Mouse (Mus musculus) fat pad, adult 2 months (tissue): ENCODE results near the gene Kit.

Experiments used
- DNase-seq: peaks from one replicate; pipeline ENCODE4 v3.0.0-alpha.2; 2011; ENCODE audit warnings: low read depth, low spot score; ENCODE audit errors: extremely low read depth

Gene Kit

GRCm38 (mm10) chr5:75574852-75575566 lies at the start of gene Kit:
TSS of gene Kit (plus strand) at chr5:75574916.
- DNase-seq = no peak

DNA sequence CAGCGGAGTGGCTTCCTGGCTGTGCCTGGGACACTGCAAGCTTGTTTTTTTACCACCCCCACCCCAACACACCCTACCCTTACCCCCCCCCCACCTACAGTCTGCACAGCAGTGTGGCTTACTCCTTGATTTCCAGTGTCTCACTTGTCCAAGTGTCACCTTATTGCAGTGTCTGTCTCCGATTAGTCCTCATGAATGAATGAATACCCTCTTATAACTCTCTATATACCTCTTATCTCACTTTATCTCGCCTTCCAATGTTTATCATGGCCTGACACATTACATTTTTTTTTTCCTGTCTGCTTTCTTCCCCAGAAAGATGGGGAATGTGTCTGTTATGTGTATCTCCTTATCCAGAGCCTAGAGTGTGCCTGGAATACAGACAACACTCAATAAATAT lies 38.6 kb upstream of the Kit start:
- no peak for DNase-seq

DNA sequence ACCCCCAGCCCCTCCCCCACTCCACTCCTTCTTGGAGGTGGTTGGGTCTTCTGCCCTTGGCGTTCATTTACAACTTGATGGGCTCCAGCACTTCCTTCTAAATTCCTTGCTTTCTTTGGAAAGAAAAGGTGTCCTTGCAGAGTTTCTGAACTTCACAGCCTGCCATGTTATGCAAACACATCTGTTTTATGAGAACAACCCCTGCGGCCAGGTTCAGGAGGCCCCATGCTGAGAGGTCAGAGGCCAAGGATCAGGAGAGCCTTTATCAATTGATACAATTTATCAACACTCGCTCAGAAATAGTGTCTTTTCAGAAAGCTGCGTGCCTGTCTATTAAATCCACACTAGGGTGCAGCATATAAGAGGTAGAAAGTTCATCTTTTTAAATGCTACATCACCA lies 37.0 kb upstream of the Kit start:
- no peak for DNase-seq

DNA sequence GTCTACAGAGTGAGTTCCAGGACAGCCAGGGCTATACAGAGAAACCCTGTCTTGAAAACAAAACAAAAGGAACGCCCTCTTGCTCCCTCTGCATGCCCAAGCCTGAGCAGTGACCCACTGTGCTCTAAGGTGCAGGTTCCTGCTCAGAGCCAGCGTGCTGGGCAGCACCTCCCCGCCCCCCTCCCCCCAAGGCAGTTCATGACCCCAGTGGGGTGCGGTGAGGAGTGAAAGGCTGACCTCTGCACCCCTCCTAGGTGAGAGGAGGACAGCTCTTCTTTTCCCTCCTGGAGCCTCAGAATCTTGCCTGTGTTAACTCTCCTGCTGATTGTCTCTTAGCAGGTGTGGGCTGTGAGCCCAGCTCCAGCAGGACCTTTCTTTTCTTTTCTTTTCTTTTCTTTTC lies 36.3 kb upstream of the Kit start:
- no peak for DNase-seq

DNA sequence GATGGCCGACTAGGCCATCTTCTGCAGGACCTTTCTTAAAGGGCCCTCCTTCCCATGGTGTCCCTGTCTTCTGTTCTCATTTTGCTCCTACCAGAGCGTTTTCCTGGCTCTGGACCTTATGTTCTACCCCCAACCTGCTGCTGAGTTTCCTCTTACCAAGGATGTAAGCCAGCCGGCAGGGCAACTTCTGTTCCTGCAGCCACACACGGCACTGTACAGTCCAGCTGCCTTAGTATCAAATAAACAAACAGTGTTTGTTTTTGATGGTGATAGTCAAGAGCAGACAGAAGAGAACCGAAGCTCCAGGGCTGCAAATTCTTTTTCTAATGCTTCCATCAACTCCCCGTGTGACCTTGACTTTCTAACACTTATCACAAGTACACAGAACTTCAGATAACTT lies 35.6 kb upstream of the Kit start:
- no peak for DNase-seq

DNA sequence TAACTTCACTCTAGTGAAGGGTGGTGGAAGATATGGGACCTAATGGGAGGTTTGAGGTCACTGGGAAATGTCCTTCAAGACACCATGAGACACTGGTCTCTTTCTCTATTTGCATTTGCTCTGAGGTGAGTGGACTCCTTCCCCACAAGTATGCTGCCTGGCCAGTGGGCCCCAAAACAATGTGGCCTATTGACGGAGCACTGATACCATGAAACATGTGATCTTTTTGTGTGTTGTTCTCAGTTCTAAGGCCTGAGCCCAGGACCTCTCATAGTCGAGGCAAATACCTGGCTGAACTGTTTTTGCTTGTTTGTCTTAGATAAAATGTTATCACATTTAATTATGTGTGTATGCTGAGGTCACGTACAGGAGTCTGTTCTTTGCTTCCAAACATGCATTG lies 31.0 kb upstream of the Kit start:
- no peak for DNase-seq

GRCm38 (mm10) chr5:75544472-75545264 lies 30.0 kb upstream of the Kit start:
- no peak for DNase-seq

GRCm38 (mm10) chr5:75545265-75545643 lies 29.5 kb upstream of the Kit start:
- DNase-seq = no peak

- no peak for DNase-seq
Observed at GRCm38 (mm10) chr5:75553021-75553420, 21.7 kb upstream of the Kit start.

DNA sequence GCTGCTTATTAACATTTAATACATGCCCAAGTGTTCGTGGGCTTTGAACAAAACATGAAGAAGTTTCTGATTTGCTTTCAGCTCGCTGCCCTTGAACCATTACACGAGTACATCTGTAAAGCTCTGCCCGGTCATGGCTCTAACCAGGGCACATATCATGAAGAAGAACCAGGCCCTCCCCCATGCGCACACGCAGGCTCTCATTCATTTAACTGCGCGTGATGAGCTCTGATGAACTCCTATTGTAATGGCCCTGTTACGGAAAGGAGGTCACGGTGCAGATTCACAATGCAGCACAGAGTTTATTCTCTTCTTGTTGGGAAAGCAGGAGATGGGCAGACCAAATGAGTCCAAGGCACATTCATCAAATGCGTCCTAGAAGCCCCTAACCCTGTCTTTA lies 17.1 kb upstream of the Kit start:
- DNase-seq = no peak

GRCm38 (mm10) chr5:75559291-75559690 lies 15.4 kb upstream of the Kit start:
- no peak for DNase-seq

DNA sequence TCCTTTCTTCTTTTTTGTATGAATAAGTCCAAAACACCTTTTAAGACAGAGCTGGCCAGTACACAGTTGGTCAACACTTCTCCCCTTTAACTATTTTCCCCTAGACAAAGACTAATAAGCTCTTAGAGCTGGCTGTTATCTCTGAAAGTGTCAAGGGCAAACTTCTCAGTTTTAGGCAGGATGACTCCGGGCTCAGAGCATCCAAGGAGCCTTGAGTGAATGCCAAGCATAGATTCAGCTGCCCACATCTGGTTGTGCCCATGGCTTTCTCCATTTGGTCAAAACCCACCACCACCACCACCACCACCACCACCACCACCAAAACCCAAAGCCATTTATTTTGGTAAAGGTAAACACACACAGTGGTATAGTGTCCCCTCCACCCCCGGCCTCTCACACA lies 13.5 kb upstream of the Kit start:
- DNase-seq = no peak

DNA sequence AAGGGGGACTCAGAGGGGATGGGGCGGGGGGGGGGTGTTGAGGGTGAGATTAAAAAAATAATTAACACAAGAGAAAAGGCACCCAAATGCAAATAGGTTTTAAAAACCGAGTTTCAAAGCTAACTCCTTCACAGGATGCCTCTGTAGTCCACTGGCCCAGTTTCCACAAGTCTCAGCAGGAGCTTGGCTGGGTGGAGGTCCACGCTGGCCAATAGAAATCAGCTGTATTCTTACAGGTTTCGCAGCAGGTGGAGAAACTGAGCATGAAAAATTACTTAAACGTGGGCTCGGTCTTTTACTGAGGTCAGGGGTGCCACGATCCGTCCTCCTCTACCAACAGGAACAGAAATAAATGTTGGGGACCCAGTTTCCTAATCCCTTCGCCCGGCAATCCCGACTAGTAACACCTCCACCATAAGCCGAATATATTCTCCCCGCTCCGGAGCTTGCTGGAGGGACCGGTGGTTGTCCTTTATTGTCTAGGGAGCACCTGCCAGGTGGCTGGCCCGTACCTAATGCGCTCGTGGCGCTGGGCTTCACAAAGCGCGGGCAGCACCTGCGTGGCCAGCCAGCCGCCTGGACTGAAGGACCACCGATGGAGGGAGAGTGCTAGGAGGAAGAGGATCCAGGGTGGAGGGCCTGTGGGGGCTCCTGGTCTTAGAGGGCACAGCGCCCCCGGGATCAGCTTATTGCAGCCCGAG lies 415 bp upstream of the Kit start:
- DNase-seq = no peak

DNA sequence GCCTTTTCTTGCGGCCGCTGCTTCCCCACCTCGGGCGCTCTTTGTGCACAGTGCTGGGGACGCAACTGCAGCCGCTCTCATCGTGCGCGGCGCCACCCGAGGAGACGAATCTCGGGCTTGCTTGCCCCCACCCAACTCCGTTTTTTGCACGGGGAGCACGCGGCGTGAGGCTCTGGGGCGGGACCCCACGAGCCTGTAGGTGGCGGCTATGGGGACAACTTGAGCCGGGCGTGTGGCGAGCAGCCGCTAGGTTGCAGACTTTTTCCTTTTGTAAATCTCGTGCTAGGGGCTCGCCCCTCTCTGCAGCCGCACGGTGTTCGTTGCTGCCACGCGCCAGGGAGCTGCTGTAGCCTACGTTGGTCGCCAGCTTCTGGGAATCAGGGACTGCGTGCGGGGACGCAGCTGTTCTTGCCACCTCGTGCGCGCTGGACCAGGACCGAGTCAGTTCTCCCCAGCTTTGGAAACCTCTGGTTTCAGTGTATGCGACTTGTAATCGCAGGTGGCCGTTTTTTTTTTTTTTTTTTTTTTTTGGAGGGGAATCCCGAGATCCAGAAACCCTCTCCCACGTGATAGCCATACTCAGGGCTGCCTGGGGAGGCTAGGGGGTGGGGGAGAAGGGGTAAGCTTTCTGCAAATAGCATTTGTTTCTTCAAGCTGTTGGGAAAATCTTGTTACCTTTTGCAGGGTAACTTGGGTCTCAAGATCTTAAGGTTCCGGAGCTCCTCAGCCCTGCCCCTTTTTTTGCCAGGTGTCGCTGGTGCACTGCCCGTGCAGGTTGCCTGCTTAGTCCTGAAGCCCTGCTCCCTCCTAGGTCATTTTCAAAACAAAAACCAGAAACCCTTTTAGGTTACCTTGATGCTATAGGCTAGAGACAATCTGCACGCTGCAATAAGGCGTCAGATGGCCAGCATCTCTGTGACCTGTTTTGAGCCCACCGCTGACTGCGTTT lies 1.1 kb downstream of the Kit start:
- no peak for DNase-seq

- no peak for DNase-seq
Observed at GRCm38 (mm10) chr5:75576741-75577140, 2.0 kb downstream of the Kit start.

DNA sequence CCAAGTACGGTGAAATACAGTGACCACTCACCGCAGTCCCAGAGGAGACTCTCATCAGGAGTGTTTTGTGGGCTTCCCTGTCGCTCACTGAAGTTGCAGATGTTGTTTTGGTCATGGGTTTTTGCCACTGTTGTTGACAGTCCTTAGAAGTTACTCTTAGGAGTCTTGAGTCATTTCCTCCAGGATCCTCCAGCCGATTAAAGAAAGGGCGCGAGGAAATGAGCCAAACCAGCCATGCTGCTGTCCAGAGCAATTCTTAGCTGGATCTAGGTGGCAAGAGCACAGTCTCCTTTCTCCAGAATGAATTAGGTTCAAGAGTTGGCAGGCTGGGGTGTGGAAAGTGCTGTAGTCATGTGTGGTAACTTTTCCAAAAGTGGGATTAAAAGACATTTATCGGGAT lies 3.4 kb downstream of the Kit start:
- DNase-seq = no peak

DNA sequence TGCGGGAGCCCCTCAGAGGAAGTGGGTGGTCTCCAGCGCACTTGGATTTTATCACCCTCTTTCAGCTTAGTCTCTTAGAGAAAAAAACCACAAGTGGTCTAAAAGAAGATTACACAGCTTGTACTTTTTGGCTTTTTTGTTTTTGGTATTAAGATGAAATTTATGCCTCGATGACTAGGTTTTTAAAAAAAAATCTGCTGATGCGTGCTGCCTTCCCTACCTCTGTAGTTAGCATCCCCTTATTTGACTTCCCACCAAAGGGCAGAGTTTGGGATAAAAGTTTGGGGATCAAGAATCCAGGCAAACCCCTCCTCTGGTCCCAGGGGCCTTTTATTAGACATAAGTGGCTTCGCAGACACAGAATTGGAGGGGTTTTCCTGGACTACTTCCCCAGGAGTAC lies 4.5 kb downstream of the Kit start:
- no peak for DNase-seq

GRCm38 (mm10) chr5:75579646-75580268 lies 5.0 kb downstream of the Kit start:
- DNase-seq = no peak

- no peak for DNase-seq
Observed at GRCm38 (mm10) chr5:75581926-75582325, 7.2 kb downstream of the Kit start.

GRCm38 (mm10) chr5:75587781-75588180 lies 13.1 kb downstream of the Kit start:
- no peak for DNase-seq
